Mouse (Mus musculus) thymus, postnatal 0 days (tissue): Measurements from ENCODE around the gene Cela3b. TPM values are rescaled to one million over a fixed set of nuclear protein-coding genes. Genes with fewer than 3 reads are reported as not detected.

Source experiments
- DNase-seq: peaks from one replicate; pipeline ENCODE4 v3.0.0-alpha.2; 2015; ENCODE audit warnings: low spot score
- polyA plus RNA-seq: library from polyadenylated mRNA; unstranded; fragments of >200 nt; fragmentation: Nextera tagmentation; extraction: Ambion mirVana; gene quantifications from 2 replicates; pipeline ENCODE4 v1.2.1, GENCODE M21; 2015

The Cela3b gene
- polyA plus RNA-seq, 1 experiment from 2014 or later, result not detected

DNA sequence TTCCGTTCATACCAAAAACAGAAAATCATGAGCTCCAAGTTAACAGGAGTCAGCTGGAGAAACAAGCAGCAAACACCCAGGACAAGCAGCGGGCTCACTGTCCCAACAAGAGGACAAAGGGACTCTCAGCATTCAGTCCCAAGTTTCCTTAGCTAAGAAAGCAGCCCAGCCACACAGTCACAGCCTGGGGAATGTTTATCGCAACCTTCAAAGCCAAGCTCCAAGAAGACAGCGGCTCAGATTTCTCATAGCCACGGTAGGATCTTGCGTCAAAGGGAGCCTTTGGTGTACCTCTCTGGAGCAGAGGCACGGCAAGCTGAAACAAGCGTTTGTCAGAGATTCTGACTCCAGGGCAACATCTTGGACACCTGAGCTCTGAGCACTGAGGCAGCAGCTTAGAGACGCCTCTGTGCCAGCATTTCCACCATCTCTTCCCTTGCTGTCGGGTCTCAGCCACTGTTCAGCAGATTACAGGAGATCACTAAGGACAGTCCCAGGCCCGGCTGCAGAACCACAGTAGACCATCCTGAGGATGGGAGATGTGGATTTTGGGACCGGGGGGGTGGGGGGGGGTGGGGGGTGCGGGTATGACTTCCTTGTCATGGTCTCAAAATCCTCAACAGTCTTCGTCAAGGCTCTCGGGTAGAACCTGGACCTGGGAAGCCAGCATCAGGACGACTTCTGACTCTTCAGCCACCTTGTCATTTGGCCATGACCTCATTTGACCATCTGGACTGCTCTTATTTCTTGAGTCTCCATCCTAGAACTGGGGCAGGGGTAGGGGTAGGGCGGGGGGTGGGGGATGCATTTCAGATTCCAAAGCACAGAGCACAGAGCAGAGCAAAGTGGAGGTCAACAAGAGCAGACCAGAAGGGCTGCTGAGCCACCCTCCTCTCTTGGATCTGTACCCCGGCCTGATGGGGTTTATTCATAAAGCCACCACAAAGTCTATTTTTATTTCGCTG, 54.7 kb downstream of the Cela3b start:
- no peak for DNase-seq

DNA sequence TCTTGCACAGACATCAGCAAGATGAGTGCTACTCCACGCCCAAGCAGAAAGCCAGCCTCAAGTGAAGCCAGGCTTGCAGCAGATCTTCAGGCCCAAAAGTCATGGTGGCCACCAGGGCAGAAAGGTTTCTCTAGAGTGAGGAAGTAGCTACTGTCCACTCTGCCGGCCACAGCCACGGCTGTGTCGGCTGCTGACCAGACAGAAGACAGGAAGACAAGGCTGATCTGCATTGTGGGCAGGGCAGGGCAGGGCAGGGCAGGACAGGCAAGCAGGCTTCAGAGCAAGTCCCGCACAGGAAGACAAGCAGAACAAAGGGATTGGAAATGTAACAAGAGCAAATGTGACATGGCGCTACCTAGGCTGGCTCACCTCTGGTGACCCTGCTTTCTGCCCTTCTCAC, 56.6 kb downstream of the Cela3b start:
- no peak for DNase-seq

DNA sequence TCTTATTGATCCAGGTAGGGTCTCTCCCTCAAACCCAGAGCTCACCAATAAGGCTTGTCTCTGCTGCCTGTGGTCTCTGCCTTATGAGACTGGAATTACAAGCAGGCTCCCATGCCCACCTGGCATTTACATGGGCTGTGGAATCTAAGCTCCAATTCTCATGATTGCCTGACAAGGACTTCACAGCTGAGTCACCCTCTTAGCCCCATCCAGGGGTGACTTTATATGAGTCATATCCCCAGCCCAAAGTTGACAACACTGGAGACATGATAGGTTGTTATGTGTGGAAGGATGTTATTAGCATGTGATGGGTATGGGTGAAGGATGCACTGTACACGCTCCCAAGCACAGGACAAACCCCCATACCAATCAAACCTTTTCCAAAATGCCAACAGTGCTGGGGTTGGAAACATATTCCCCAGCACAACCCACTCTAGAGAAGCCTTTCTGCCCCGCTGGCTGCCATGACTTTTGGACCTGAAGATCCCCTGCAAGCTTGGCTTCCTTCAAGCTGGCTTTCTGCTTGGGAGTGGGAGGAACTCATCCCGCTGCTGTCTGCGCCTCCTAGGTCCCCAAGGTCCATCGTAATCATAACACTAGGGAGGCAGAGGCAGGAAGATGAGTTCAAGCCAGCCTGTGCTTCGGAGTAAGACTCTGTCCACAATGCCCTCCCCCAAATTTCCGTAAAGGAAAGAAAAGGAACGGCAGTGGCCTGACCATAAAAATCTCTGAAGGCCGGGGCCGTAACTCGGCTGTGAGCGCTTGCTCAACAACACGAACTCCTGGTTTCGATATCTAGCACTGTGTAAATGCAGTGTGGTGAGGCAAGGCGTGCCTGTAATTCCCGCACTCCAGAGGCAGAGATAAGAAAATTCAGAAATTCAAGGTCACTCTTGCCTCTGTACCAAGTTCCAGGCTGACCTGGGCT, 58.5 kb downstream of the Cela3b start:
- no peak for DNase-seq

Other genes starting within 250 kb of the Cela3b start
- gene Wnt4, start 153.1 kb downstream of the Cela3b start, polyA plus RNA-seq, result 8.5 and 11.7 TPM in 2 replicates
- 536 and 561 TPM in 2 replicates for gene Cdc42, start 72.8 kb downstream of the Cela3b start, polyA plus RNA-seq
- gene Cela3a, start 20.7 kb downstream of the Cela3b start, polyA plus RNA-seq, result not detected in 2 replicates
- not detected in 2 replicates for gene 1700013G24Rik, start 22.7 kb upstream of the Cela3b start, polyA plus RNA-seq
- 4.0 and 4.1 TPM in 2 replicates for gene Hspg2, start 38.2 kb upstream of the Cela3b start, polyA plus RNA-seq
- gene Ldlrad2, start 144.0 kb upstream of the Cela3b start, polyA plus RNA-seq, result not detected in 2 replicates
- 52.4 and 59.1 TPM in 2 replicates for gene Usp48, start 163.2 kb upstream of the Cela3b start, polyA plus RNA-seq
- gene Rap1gap, start 234.2 kb upstream of the Cela3b start, polyA plus RNA-seq, result 5.5 TPM in 2 replicates